Mouse (Mus musculus) intestine, embryonic 14.5 days (tissue): ENCODE data around the gene Vamp3. TPM values are rescaled to one million over a fixed set of nuclear protein-coding genes. Genes with fewer than 3 reads are reported as not detected.

Experiments
- ATAC-seq: fragments of 200-750 bp; cut with Nextera tagmentation; replicated peaks from 2 replicates; pipeline ENCODE4 v1.8.0; 2017; ENCODE audit warnings: low read depth, moderate number of reproducible peaks, moderate TSS enrichment, moderate library complexity; ENCODE audit not compliant: low FRiP score, low TSS enrichment
- DNase-seq: peaks from one replicate; pipeline ENCODE4 v3.0.0-alpha.2; 2018; ENCODE audit warnings: low spot score
- H3K27ac ChIP-seq: fragments of 300-500 bp; sonication (generic); 2 replicates; pipeline ENCODE4 v1.5.1; 2014; ENCODE audit warnings: low read depth, mild to moderate bottlenecking, control low read depth
- H3K27me3 ChIP-seq: fragments of 300-500 bp; sonication (generic); replicated peaks from 2 replicates; pipeline ENCODE4 v1.6.1; 2014; ENCODE audit warnings: low read length, control low read depth; ENCODE audit not compliant: control insufficient read depth, insufficient read depth
- H3K36me3 ChIP-seq: fragments of 300-500 bp; sonication (generic); 2 replicates; pipeline ENCODE4 v1.6.1; 2014; ENCODE audit warnings: low read length, control low read depth; ENCODE audit not compliant: control insufficient read depth, insufficient read depth
- H3K4me1 ChIP-seq: fragments of 300-500 bp; sonication (generic); replicated peaks from 2 replicates; pipeline ENCODE4 v1.6.1; 2014; ENCODE audit warnings: low read length, control low read depth, mixed read lengths; ENCODE audit not compliant: control insufficient read depth, insufficient read depth
- H3K4me2 ChIP-seq: fragments of 300-500 bp; sonication (generic); 2 replicates; pipeline ENCODE4 v1.6.1; 2014; ENCODE audit warnings: low read length
- H3K4me3 ChIP-seq: fragments of 300-500 bp; sonication (generic); 2 replicates; pipeline ENCODE4 v1.5.1; 2014; ENCODE audit warnings: low read depth, low read length, control low read depth, mixed read lengths
- H3K9ac ChIP-seq: fragments of 300-500 bp; sonication (generic); 2 replicates; pipeline ENCODE4 v1.6.1; 2014; ENCODE audit warnings: mild to moderate bottlenecking, low read length
- H3K9me3 ChIP-seq: fragments of 300-500 bp; sonication (generic); 2 replicates; pipeline ENCODE4 v1.6.1; 2016; ENCODE audit warnings: low read length, control low read depth; ENCODE audit not compliant: control insufficient read depth
- WGBS: fragments of 180-500 bp; shearing (Covaris S2); extraction: QIAGEN DNeasy Blood & Tissue Kit; methylation state at CpG from one replicate; pipeline ENCODE4 v1.1.7; 2014; 5-methylcytosine and 5-hydroxymethylcytosine counted together
- polyA plus RNA-seq: library from polyadenylated mRNA; unstranded; fragments of >200 nt; fragmentation: Nextera tagmentation; extraction: Ambion mirVana; gene quantifications from 2 replicates; pipeline ENCODE4 v1.2.1, GENCODE M21; 2014

The Vamp3 gene
- polyA plus RNA-seq: 71.5 and 90.5 TPM in 2 replicates

- Histone ChIP-seq H3K4me3 (peak within 1 kb of the TSS; percentile 88), H3K9ac (peak within 1 kb of the TSS; percentile 93), H3K9me3 (peaks cover 10% of the 10 kb centered on the region; the same call in 1 of the 2 replicates), H3K4me2 (peak within 1 kb of the TSS; percentile 60), H3K36me3 (peaks cover 15% of the 10 kb centered on the region), H3K4me1 (no peaks in the 10 kb centered on the region), H3K27ac (peak within 1 kb of the TSS; percentile 92), H3K27me3 (no peaks in the 10 kb centered on the region)
- ATAC-seq (peak; percentile 98), DNase-seq (peak; percentile 99)
- under 1% methylated on average over 108 of the region's 114 CpGs for WGBS
Observed at GRCm38 (mm10) chr4:151057347-151058321, at the start of gene Vamp3. Gene Vamp3, minus strand, starts transcription at chr4:151057963.

- ATAC-seq: no peak
- no peak for DNase-seq
- WGBS: 49% methylated on average over 10 of the region's 10 CpGs
- Histone ChIP-seq H3K9me3 (peaks cover 4% of the 10 kb centered on the region; the same call in 1 of the 2 replicates), H3K4me2 (peak overlapping the region; percentile 100; the same call in 1 of the 2 replicates), H3K36me3 (no peaks in the 10 kb centered on the region), H3K9ac (no peak overlapping the region), H3K4me1 (peaks cover 5% of the 10 kb centered on the region; the same call in 1 of the 2 replicates), H3K27ac (no peak overlapping the region), H3K27me3 (peaks cover 21% of the 10 kb centered on the region), H3K4me3 (peak overlapping the region; percentile 69; the same call in 1 of the 2 replicates)
Observed at GRCm38 (mm10) chr4:151106468-151106867, 48.7 kb upstream of the Vamp3 start.

- Histone ChIP-seq H3K9ac (no peak overlapping the region), H3K36me3 (no peaks in the 10 kb centered on the region), H3K4me2 (no peak overlapping the region), H3K27ac (no peak overlapping the region), H3K9me3 (peaks cover 8% of the 10 kb centered on the region), H3K27me3 (peaks cover 21% of the 10 kb centered on the region), H3K4me1 (peaks cover 5% of the 10 kb centered on the region; the same call in 1 of the 2 replicates), H3K4me3 (no peak overlapping the region)
- DNase-seq: no peak
- 75% methylated on average over 6 of the region's 6 CpGs for WGBS
- ATAC-seq: no peak
Observed at GRCm38 (mm10) chr4:151105886-151106285, 48.1 kb upstream of the Vamp3 start.

GRCm38 (mm10) chr4:151104147-151104546, 46.4 kb upstream of the Vamp3 start:
- no peak overlapping the region for H3K4me3 ChIP-seq
- DNase-seq: no peak
- H3K4me1 ChIP-seq: peaks cover 5% of the 10 kb centered on the region; the same call in 1 of the 2 replicates
- no peak overlapping the region for H3K9ac ChIP-seq
- 78% methylated on average over 10 of the region's 10 CpGs for WGBS
- no peak overlapping the region for H3K4me2 ChIP-seq
- no peaks in the 10 kb centered on the region for H3K36me3 ChIP-seq
- no peak overlapping the region for H3K27ac ChIP-seq
- peaks cover 8% of the 10 kb centered on the region for H3K9me3 ChIP-seq
- no peak for ATAC-seq
- H3K27me3 ChIP-seq: peaks cover 18% of the 10 kb centered on the region

- no peak for DNase-seq
- Histone ChIP-seq H3K9me3 (peaks cover 8% of the 10 kb centered on the region), H3K4me2 (no peak overlapping the region), H3K4me3 (no peak overlapping the region), H3K4me1 (peaks cover 5% of the 10 kb centered on the region; the same call in 1 of the 2 replicates), H3K27me3 (peaks cover 18% of the 10 kb centered on the region), H3K27ac (no peak overlapping the region), H3K36me3 (no peaks in the 10 kb centered on the region), H3K9ac (no peak overlapping the region)
- ATAC-seq: no peak
- 82% methylated on average over 11 of the region's 11 CpGs for WGBS
Observed at GRCm38 (mm10) chr4:151103646-151104045, 45.9 kb upstream of the Vamp3 start.

GRCm38 (mm10) chr4:151097104-151097438, 39.3 kb upstream of the Vamp3 start:
- 84% methylated on average over 11 of the region's 11 CpGs for WGBS
- Histone ChIP-seq H3K9ac (no peak overlapping the region), H3K27ac (no peak overlapping the region), H3K4me1 (no peaks in the 10 kb centered on the region; the same call in 1 of the 2 replicates), H3K4me3 (no peak overlapping the region), H3K27me3 (no peaks in the 10 kb centered on the region), H3K4me2 (no peak overlapping the region), H3K9me3 (peaks cover 8% of the 10 kb centered on the region), H3K36me3 (no peaks in the 10 kb centered on the region)
- DNase-seq: no peak
- ATAC-seq: no peak

GRCm38 (mm10) chr4:151096334-151097103, 38.8 kb upstream of the Vamp3 start:
- DNase-seq: no peak
- Histone ChIP-seq H3K27me3 (no peaks in the 10 kb centered on the region), H3K27ac (no peak overlapping the region), H3K4me2 (no peak overlapping the region), H3K9me3 (peaks cover 4% of the 10 kb centered on the region), H3K4me1 (no peaks in the 10 kb centered on the region; the same call in 1 of the 2 replicates), H3K4me3 (no peak overlapping the region), H3K9ac (no peak overlapping the region), H3K36me3 (no peaks in the 10 kb centered on the region)
- no peak for ATAC-seq
- 81% methylated on average over 18 of the region's 18 CpGs for WGBS

- no peaks in the 10 kb centered on the region for H3K27me3 ChIP-seq
- H3K9me3 ChIP-seq: no peaks in the 10 kb centered on the region
- no peaks in the 10 kb centered on the region; the same call in 1 of the 2 replicates for H3K4me1 ChIP-seq
- WGBS: 47% methylated on average over 2 of the region's 2 CpGs
- DNase-seq: peak; percentile 54
- no peak overlapping the region for H3K27ac ChIP-seq
- no peak overlapping the region for H3K4me3 ChIP-seq
- no peaks in the 10 kb centered on the region for H3K36me3 ChIP-seq
- H3K9ac ChIP-seq: no peak overlapping the region
- no peak for ATAC-seq
- no peak overlapping the region for H3K4me2 ChIP-seq
Observed at GRCm38 (mm10) chr4:151095207-151095606, 37.4 kb upstream of the Vamp3 start.
